Mouse (Mus musculus): ENCODE measurements at regions not wholly inside any gene's neighbourhood (a gene's known extent, or its start where the extent isn't known, plus 50 kb on each side); places are given as distances from the start of the nearest gene placed in this dataset.

DNA sequence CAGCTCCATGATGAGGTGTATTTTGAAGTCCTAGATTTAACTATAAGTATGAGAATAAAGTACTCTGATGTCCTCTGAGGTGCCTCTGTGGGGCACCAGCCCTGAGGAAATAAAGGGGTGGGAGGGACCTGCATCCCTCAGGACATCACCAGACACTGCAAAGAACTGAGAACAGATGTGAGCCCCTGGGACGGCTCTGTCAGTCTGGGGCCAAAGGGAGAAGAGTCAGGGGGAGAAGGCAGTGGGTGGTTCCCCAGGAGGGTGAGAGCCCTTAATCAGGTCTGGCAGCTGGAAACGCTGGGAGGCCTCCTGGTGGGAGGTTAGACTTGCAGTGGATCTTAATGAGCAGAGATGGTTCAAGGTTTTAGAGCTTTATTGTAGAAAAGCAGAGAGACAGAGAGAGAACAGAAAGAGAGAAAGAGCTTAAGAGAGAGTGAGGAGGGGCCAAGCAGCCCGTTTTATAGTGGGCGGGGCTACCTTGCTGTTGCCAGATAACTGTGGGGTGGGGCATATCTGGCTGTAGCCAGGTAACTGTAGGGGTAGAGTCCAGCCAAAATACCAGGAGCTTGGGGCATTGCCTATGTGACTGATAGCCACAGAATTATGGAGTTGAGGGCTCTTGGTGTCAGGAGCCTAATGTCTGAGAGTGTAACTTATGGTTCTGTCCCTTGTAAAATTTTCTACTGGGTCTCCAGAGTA is 97.3 kb upstream of the Tmtc4 start:
- no peak for DNase-seq (ENCODE audit: low read depth)

DNA sequence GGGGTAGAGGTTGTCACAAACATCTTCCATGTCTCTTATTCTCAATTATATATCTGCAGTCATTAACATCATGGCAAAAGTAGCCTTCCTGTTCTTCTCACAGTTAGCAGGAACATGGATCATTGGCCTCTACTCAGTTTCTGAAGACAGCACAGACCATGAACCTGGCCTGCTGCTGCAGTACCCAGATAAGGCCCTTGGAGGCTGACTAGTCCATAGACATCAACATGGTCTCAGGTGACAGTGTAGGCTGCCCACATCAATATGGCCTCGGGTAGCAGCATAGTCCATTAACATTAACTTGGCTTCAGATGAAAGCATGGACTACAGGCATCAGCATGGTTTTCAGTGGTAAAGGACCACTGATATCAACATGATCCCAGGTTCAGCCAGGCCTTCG is 95.9 kb upstream of the Tmtc4 start:
- DNase-seq (ENCODE audit: low read depth), result no peak

DNA sequence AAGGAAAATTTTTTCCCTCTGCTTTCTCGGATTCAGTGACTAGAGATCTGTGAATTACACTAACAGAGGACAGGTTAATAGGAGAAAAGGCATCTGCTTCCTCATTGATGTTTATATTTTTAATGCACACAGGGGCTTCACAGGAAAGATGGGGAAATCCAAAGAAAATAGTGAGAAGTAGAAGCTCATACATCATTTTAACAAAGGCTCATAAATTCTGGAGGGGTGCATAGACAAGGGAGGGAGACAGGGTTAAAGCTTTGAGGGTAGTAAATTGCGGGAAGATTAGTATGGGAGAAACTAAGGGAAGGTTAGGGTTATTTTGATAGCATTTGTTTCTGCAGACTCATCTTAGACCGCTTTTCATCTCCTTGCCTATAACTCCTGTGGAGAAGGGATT is 95.0 kb upstream of the Tmtc4 start:
- DNase-seq (ENCODE audit: low read depth), result no peak

DNA sequence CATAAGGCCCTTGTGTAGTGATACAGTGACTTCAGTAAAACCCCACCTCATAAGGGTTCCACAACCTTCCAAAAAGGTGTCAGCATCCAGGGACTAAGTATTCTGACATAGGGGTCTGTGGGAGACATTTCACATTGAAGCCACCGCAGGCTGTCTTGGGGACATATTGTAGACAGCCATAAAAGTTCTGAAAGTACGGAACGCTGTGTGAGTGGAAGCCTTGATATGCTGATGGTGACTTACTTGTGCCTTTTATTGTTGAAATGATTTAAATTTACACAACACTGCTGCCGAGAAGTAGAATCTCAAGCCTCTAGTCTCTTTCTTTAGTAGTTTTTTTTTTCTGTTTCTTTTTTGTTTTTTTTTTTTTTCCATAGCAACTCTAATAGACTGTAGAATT is 82.5 kb upstream of the Tmtc4 start:
- DNase-seq (ENCODE audit: low read depth), result no peak

DNA sequence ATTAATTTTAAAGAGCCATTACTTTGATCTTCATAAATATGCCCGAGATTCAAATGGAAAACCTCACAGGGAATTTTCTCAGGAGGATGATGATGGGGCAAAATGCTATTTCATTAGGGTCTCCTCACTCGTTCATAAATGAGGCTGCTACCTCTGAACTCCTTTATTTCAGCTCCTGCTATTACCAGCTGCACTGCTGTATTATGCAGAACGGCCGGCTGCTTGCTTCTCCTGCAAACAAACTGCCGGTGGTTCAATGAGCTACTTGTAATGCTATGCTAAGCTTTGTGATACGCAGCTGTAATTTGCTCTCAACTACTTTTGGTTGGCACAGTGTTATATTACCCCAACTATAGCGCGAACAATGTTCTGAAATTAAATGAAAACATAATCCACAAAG is 81.7 kb upstream of the Tmtc4 start:
- no peak for DNase-seq (ENCODE audit: low read depth)

DNA sequence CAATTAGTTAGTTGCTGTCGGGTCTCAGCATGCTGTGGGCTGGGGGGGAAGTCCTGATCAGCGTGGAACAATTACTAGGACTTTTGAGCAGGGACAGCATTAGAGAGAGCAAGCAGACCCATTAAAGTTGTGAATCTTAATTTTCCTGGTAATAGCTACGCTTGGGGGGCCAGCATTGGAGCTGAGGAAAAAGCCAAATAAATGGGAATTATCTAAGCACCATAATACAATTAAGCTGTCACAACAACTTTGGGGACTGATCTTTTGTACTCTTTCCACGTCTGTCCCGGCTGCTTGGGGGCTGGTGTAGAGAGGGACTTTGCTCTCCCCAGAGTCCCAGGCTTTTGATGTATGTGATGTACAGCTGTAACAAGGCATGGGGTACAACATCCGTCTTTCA is 81.3 kb upstream of the Tmtc4 start:
- no peak for DNase-seq (ENCODE audit: low read depth)

DNA sequence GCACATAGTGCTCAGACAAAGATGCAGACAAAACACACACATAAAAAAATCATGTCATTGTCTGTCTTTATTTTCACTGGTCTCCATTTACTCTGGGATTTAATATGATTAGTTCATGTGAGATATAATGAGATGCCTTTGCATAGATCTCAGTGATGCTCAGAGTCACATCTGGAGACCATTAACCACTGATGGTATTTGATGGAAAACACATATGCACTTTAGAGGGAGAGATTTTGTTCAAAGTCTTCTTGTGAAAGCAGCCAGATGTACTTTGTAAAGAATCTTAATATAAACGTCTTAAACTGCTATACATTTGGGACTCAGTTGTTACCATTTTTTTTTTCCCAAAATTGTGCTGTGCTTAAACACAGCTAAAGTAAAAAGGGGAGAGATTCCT is 79.1 kb upstream of the Tmtc4 start:
- DNase-seq (ENCODE audit: low read depth), result no peak

DNA sequence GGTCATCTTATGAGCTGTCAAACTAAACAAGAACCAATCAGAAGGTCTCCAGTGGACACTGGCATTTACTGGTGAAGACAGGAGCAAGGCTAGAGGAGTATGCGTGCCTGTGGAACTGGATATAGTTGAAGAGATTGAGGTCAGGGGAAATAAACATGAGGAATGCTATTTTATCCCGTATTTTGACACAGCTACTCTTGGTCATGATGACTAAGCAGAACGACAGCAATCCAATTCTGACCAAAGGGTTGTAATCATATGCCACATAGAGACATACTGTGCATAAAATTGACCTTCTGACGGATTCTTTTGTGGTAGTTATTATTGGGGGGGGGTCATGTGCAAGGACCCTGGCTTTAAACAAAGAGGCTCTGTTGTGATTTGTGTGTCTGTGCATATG is 73.1 kb upstream of the Tmtc4 start:
- DNase-seq (ENCODE audit: low read depth), result no peak

DNA sequence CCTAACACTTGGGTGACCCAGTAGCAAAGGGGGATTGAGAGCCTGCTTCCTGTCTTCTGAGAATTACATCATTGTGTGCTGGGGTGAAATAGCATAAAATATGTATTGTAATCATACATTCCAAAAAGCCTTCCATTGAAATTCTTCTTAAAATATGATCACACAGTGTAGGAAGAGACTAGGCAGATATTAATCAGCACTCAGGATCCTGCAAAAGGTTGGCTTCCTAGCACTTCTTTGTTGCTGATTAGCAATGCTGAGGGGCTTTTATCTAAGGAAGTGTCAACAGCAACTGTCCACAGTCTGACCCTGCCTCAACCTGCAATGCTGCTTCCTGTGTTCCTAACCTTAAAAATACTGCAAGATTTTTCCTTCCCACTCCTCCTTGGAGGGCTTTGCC is 64.6 kb upstream of the Tmtc4 start:
- no peak for DNase-seq (ENCODE audit: low read depth)

DNA sequence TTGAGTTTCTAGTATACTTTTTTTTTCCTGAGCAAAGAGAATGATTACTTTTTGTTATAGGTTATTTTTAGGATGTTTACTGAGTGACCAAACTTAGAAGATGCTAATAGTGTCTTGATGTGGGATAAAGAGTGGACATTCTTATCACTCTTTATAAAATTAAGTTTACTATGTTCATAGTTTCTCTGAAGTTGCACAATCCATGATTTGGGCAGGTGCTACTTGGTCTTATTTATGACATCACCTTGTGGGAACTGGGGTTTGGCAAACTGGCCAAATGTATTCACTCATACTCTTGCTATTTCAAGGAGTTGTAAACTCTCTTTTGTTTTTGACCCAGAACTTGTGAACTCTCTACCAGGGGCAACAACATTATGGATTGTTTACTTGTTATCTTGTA is 56.2 kb upstream of the Tmtc4 start:
- DNase-seq (ENCODE audit: low read depth), result peak; percentile 22

DNA sequence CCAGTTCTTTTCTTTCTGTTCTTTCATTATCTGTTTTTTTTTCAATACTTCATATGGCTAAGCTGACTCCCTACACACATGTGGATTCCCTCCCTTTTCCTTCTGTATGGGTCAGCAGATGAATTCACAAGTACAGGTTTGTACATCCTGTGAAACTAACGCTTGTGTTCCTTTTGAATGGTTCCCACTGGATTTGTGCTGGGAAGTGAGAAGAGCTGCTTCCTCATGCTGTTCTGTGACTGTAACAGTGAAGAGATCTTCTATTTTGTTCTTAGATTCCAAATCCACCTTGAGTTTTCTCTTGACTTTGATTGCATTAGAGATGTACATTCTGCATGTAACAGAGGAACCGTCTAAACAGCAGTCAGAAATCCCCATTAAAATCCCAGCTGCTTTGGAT is 53.6 kb upstream of the Tmtc4 start:
- no peak for DNase-seq (ENCODE audit: low read depth)
